Mouse (Mus musculus): ENCODE measurements at regions not wholly inside any gene's neighbourhood (a gene's known extent, or its start where the extent isn't known, plus 50 kb on each side); places are given as distances from the start of the nearest gene placed in this dataset.

DNA sequence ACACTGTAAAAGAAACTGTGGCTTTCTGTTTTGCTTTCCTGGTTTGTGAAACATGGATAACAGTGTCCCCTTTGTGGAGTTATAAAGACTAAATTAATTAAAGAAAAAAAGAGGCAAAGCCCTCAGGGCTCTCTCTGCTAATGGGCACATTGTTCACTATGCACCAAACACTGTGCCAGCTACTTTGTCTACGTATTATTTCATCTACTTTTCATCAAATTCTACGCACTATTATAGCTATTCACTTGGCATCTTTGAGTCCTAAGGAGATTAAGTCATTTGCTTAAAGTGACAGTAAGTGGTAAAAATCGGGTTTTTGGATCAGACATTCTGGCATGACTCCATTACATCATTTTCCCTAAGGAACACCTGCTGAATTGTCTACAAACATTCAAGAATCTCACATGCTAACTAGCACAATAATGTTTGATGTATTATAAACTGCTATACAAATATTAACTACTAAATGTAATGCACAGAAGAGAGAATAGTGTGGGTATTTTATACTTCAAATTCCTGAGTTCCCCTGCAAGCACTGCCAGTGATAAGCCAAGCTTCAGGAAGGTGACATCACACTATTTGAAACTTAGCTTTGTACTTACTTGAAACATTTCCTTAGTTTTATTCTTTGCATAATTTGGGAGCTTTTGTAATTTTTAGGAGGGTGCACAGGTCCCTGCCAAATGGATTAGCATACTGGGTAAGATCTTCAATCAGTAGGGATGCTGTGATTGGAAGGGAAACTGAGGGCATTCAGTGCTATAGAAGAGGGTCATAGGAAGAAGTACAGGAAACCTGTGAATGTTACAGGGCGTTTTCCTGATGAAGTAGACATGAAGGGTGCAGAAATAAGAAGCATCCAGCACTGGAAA lies 504.7 kb upstream of the Sel1l start:
- no peaks in the 10 kb centered on the region for H3K36me3 ChIP-seq (replicated peaks)
- 63% methylated on average over 4 of the region's 4 CpGs for WGBS
- no peaks in the 10 kb centered on the region for H3K4me1 ChIP-seq
- H3K4me3 ChIP-seq: no peak overlapping the region
- no peak for DNase-seq (ENCODE audit: low spot score)
- H3K27me3 ChIP-seq (replicated peaks; ENCODE audit: low read depth, poor library complexity, severe bottlenecking): no peaks in the 10 kb centered on the region
- no peaks in the 10 kb centered on the region for H3K9me3 ChIP-seq
- H3K27ac ChIP-seq (replicated peaks): no peak overlapping the region

- Histone ChIP-seq H3K9me3 (no peaks in the 10 kb centered on the region), H3K27me3 (replicated peaks; ENCODE audit: low read depth, poor library complexity, severe bottlenecking) (no peaks in the 10 kb centered on the region), H3K27ac (replicated peaks) (no peak overlapping the region), H3K4me3 (no peak overlapping the region), H3K4me1 (no peaks in the 10 kb centered on the region), H3K36me3 (replicated peaks) (no peaks in the 10 kb centered on the region)
- WGBS: 80% methylated on average over 1 of the region's 1 CpGs
- DNase-seq (ENCODE audit: low spot score): no peak
Measured at GRCm38 (mm10) chr12:92318241-92318640, 469.3 kb upstream of the Sel1l start.

GRCm38 (mm10) chr12:92317609-92318008 lies 468.7 kb upstream of the Sel1l start:
- DNase-seq (ENCODE audit: low spot score): no peak
- Histone ChIP-seq H3K4me1 (no peaks in the 10 kb centered on the region), H3K27me3 (replicated peaks; ENCODE audit: low read depth, poor library complexity, severe bottlenecking) (no peaks in the 10 kb centered on the region), H3K36me3 (replicated peaks) (no peaks in the 10 kb centered on the region), H3K9me3 (no peaks in the 10 kb centered on the region), H3K4me3 (no peak overlapping the region), H3K27ac (replicated peaks) (no peak overlapping the region)
- WGBS: 93% methylated on average over 3 of the region's 3 CpGs

DNA sequence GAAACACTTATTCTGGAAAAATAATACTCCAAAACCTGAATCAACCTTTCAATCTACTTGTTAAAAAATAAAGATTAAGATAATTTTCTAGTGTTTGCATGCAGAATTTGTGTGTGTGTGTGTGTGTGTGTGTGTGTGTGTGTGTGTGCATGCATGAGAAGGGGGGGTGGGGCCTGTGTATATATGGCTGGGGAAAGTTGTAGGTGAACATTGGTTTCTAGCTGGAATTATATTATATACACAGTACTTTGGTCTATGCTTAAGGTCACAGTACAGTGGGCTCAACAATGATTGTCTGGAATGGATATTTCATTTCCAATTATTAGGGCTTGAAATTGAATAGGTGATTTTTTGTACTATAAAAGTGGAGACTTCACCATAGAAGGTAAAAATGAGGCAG lies 467.3 kb upstream of the Sel1l start:
- Histone ChIP-seq H3K4me3 (no peak overlapping the region), H3K27me3 (replicated peaks; ENCODE audit: low read depth, poor library complexity, severe bottlenecking) (no peaks in the 10 kb centered on the region), H3K4me1 (no peaks in the 10 kb centered on the region), H3K9me3 (no peaks in the 10 kb centered on the region), H3K36me3 (replicated peaks) (no peaks in the 10 kb centered on the region), H3K27ac (replicated peaks) (no peak overlapping the region)
- no peak for DNase-seq (ENCODE audit: low spot score)

DNA sequence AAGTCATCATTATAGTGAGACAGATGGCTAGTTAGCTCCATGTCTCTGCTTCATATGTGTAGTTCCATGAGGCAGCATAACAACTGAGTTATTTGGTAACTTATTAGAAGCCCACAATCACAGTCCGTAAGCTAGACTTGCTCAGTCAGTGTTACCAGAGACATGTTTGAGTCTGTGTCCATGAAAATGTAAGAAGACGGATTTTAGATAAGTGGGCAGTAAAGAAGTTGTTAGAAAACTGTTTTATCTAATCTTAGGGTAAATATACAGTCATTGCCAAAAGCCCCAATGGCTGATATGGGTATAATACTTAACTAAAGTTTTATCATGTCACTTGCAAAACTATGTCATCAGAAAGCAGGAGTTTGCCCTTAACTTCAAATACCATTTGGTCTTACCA lies 466.9 kb upstream of the Sel1l start:
- 91% methylated on average over 2 of the region's 2 CpGs for WGBS

DNA sequence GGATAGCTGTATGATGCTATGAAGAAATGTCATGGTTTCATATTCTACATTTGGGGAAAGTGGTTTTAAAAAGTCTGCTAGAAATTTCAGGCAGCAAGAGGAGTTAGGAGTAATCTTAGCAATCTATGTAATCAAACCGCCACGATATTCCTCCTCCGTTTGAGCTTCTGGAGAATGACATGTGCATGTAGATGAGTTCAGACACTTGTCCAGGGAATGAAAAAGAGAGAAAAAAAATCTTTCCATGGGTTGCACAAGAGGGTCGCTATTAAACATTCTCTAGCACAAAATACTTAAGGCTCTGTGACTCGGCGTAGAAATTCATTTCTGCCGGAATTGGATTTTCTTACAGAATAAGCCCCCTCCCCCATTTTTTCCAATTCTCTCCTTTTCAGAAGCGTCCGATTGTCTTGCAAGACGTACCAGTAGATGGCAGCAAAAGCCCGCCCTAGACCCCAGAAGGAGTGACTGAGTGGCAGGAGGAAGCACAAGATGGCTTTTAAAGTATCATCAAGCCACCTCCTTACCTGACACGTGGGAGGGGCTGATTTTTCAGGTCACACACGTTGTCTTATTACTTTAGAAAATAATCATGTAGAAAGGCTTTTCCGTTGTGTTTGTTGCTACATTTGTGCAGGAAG lies 454.1 kb upstream of the Sel1l start:
- WGBS: 29% methylated on average over 14 of the region's 14 CpGs
- DNase-seq (ENCODE audit: low spot score): peak; percentile 85

More for the DNA sequence above, 466.9 kb upstream of the Sel1l start:
- no peak overlapping the region for H3K27ac ChIP-seq (replicated peaks)
- no peaks in the 10 kb centered on the region for H3K36me3 ChIP-seq (replicated peaks)
- no peaks in the 10 kb centered on the region for H3K27me3 ChIP-seq (replicated peaks; ENCODE audit: low read depth, poor library complexity, severe bottlenecking)
- DNase-seq (ENCODE audit: low spot score): no peak
- H3K4me1 ChIP-seq: no peaks in the 10 kb centered on the region
- H3K4me3 ChIP-seq: no peak overlapping the region
- H3K9me3 ChIP-seq: no peaks in the 10 kb centered on the region

GRCm38 (mm10) chr12:92294887-92295286 lies 445.9 kb upstream of the Sel1l start:
- no peak for DNase-seq (ENCODE audit: low spot score)

More for the DNA sequence above, 454.1 kb upstream of the Sel1l start:
- Histone ChIP-seq H3K27ac (replicated peaks) (no peak overlapping the region), H3K27me3 (replicated peaks; ENCODE audit: low read depth, poor library complexity, severe bottlenecking) (no peaks in the 10 kb centered on the region), H3K4me3 (no peak overlapping the region), H3K9me3 (no peaks in the 10 kb centered on the region), H3K4me1 (no peaks in the 10 kb centered on the region), H3K36me3 (replicated peaks) (no peaks in the 10 kb centered on the region)

GRCm38 (mm10) chr12:92293341-92293720 lies 444.4 kb upstream of the Sel1l start:
- Histone ChIP-seq H3K4me1 (peaks cover 9% of the 10 kb centered on the region), H3K27me3 (replicated peaks; ENCODE audit: low read depth, poor library complexity, severe bottlenecking) (no peaks in the 10 kb centered on the region), H3K4me3 (no peak overlapping the region), H3K27ac (replicated peaks) (peak overlapping the region; percentile 57), H3K36me3 (replicated peaks) (no peaks in the 10 kb centered on the region), H3K9me3 (no peaks in the 10 kb centered on the region)
- no peak for DNase-seq (ENCODE audit: low spot score)

More at GRCm38 (mm10) chr12:92294887-92295286, 445.9 kb upstream of the Sel1l start:
- peaks cover 9% of the 10 kb centered on the region for H3K4me1 ChIP-seq
- no peaks in the 10 kb centered on the region for H3K36me3 ChIP-seq (replicated peaks)
- H3K4me3 ChIP-seq: no peak overlapping the region
- 70% methylated on average over 4 of the region's 4 CpGs for WGBS
- no peak overlapping the region for H3K27ac ChIP-seq (replicated peaks)
- H3K27me3 ChIP-seq (replicated peaks; ENCODE audit: low read depth, poor library complexity, severe bottlenecking): no peaks in the 10 kb centered on the region
- no peaks in the 10 kb centered on the region for H3K9me3 ChIP-seq

- H3K27me3 ChIP-seq (replicated peaks; ENCODE audit: low read depth, poor library complexity, severe bottlenecking): no peaks in the 10 kb centered on the region
- H3K27ac ChIP-seq (replicated peaks): peak overlapping the region; percentile 57
- WGBS: 25% methylated on average over 11 of the region's 11 CpGs
- H3K36me3 ChIP-seq (replicated peaks): no peaks in the 10 kb centered on the region
- H3K4me3 ChIP-seq: 0 out of 2 replicates have a peak overlapping the region, but pooled peaks have one; percentile 8
- H3K4me1 ChIP-seq: peaks cover 9% of the 10 kb centered on the region
- DNase-seq (ENCODE audit: low spot score): peak; percentile 25
- no peaks in the 10 kb centered on the region for H3K9me3 ChIP-seq
Measured at GRCm38 (mm10) chr12:92292460-92293340, 443.7 kb upstream of the Sel1l start.

DNA sequence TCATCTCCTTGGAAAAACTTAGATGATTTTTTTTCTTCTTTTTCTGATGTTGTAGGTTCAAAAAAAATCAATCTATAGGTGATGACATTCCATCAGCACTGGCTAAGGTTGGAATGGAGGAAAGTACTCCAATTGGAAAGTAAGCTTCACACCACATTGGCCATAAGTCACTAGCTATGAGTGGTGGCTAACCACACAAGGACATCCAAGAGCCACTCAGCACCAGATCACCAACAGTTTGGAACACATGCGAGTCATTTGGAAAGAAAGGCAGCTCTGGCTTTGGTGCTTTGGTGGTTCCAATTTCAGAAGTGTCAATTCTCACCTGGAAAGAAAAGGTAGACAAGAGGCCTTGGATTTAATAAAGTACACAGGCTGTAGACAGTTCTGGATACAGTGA lies 442.5 kb upstream of the Sel1l start:
- DNase-seq (ENCODE audit: low spot score): no peak
- WGBS: 86% methylated on average over 1 of the region's 1 CpGs
- no peak overlapping the region for H3K4me3 ChIP-seq
- H3K4me1 ChIP-seq: peaks cover 9% of the 10 kb centered on the region
- no peaks in the 10 kb centered on the region for H3K9me3 ChIP-seq
- no peak overlapping the region for H3K27ac ChIP-seq (replicated peaks)
- H3K27me3 ChIP-seq (replicated peaks; ENCODE audit: low read depth, poor library complexity, severe bottlenecking): no peaks in the 10 kb centered on the region
- H3K36me3 ChIP-seq (replicated peaks): no peaks in the 10 kb centered on the region

DNA sequence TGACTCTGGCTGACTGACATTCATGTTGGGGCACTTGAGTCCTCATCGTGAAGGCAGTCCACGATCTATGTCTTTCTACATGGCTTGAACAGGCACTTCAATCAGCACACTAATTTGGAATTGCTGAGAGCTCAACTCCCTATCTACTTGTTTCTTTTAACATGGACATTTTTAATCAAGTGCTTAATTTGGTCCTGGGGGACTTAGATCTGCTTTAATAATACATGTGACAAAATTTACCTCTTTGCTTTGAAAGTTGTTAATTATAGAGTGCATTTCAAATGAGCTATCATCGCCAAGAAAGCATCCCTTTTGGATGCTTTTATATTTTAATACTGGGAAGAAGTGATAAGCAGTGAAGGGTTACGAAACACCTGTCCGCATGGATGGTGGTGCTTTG lies 436.6 kb upstream of the Sel1l start:
- Histone ChIP-seq H3K27me3 (replicated peaks; ENCODE audit: low read depth, poor library complexity, severe bottlenecking) (no peaks in the 10 kb centered on the region), H3K4me1 (no peaks in the 10 kb centered on the region), H3K36me3 (replicated peaks) (no peaks in the 10 kb centered on the region), H3K4me3 (no peak overlapping the region), H3K27ac (replicated peaks) (no peak overlapping the region), H3K9me3 (no peaks in the 10 kb centered on the region)
- no peak for DNase-seq (ENCODE audit: low spot score)
- 92% methylated on average over 5 of the region's 5 CpGs for WGBS

GRCm38 (mm10) chr12:92280470-92280869 lies 431.5 kb upstream of the Sel1l start:
- Histone ChIP-seq H3K36me3 (replicated peaks) (no peaks in the 10 kb centered on the region), H3K9me3 (no peaks in the 10 kb centered on the region), H3K27ac (replicated peaks) (no peak overlapping the region), H3K4me3 (no peak overlapping the region), H3K4me1 (no peaks in the 10 kb centered on the region), H3K27me3 (replicated peaks; ENCODE audit: low read depth, poor library complexity, severe bottlenecking) (no peaks in the 10 kb centered on the region)
- WGBS: 77% methylated on average over 1 of the region's 1 CpGs
- DNase-seq (ENCODE audit: low spot score): no peak

Measured in embryonic facial prominence, embryonic 10.5 days (tissue).